Mouse (Mus musculus) neural tube, embryonic 15.5 days (tissue): Measurements from ENCODE around the gene Rpl37a. TPM values are rescaled to one million over a fixed set of nuclear protein-coding genes. Genes with fewer than 3 reads are reported as not detected.

Experiments
- ATAC-seq: fragments of 200-750 bp; cut with Nextera tagmentation; 2 replicates; pipeline ENCODE4 v1.8.0; 2017; ENCODE audit warnings: mild to moderate bottlenecking, moderate TSS enrichment, moderate library complexity; ENCODE audit not compliant: low FRiP score
- H3K27ac ChIP-seq: fragments of 300-500 bp; sonication (generic); replicated peaks from 2 replicates; pipeline ENCODE4 v1.5.1; 2015; ENCODE audit warnings: mild to moderate bottlenecking, inconsistent platforms
- H3K27me3 ChIP-seq: fragments of 300-500 bp; sonication (generic); replicated peaks from 2 replicates; pipeline ENCODE4 v1.6.1; 2015; ENCODE audit warnings: inconsistent platforms
- H3K36me3 ChIP-seq: fragments of 300-500 bp; sonication (generic); 2 replicates; pipeline ENCODE4 v1.6.1; 2015; ENCODE audit warnings: inconsistent platforms
- H3K4me1 ChIP-seq: fragments of 300-500 bp; sonication (generic); 2 replicates; pipeline ENCODE4 v1.6.1; 2015; ENCODE audit warnings: inconsistent platforms
- H3K4me2 ChIP-seq: fragments of 300-500 bp; sonication (generic); 2 replicates; pipeline ENCODE4 v1.6.1; 2015; ENCODE audit warnings: inconsistent platforms, mild to moderate bottlenecking, moderate library complexity
- H3K4me3 ChIP-seq: fragments of 300-500 bp; sonication (generic); replicated peaks from 2 replicates; pipeline ENCODE4 v1.5.1; 2015; ENCODE audit warnings: mild to moderate bottlenecking, inconsistent platforms
- H3K9ac ChIP-seq: fragments of 300-500 bp; sonication (generic); replicated peaks from 2 replicates; pipeline ENCODE4 v1.6.1; 2015; ENCODE audit warnings: mild to moderate bottlenecking, inconsistent platforms
- H3K9me3 ChIP-seq: fragments of 300-500 bp; sonication (generic); replicated peaks from 2 replicates; pipeline ENCODE4 v1.6.1; 2016; ENCODE audit warnings: inconsistent platforms
- WGBS: fragments of 180-500 bp; shearing (Covaris S2); methylation state at CpG from one replicate; pipeline ENCODE4 v1.1.7; 2015; ENCODE audit warnings: mixed read lengths; 5-methylcytosine and 5-hydroxymethylcytosine counted together
- polyA plus RNA-seq: library from polyadenylated mRNA; unstranded; fragments of >200 nt; fragmentation: Nextera tagmentation; extraction: Ambion mirVana; gene quantifications from 2 replicates; pipeline ENCODE4 v1.2.1, GENCODE M21; 2015

Gene Rpl37a
- polyA plus RNA-seq, 1 experiment from 2014 or later, result 1,001 TPM

GRCm38 (mm10) chr1:72738946-72739680, 28.0 kb downstream of the Rpl37a start:
- Histone ChIP-seq H3K4me1 (peaks cover 19% of the 10 kb centered on the region), H3K27me3 (no peaks in the 10 kb centered on the region), H3K27ac (peak overlapping the region; percentile 69), H3K36me3 (no peaks in the 10 kb centered on the region), H3K4me3 (no peak overlapping the region), H3K4me2 (no peak overlapping the region), H3K9me3 (no peaks in the 10 kb centered on the region), H3K9ac (no peak overlapping the region)
- peak; percentile 61; the same call in 1 of the 2 replicates for ATAC-seq
- WGBS, result 68% methylated on average over 15 of the region's 15 CpGs

- H3K4me1 ChIP-seq, result peaks cover 19% of the 10 kb centered on the region
- peak; percentile 81 for ATAC-seq
- H3K9ac ChIP-seq, result no peak overlapping the region
These were observed 28.6 kb downstream of the Rpl37a start for GRCm38 (mm10) chr1:72739681-72740063.

GRCm38 (mm10) chr1:72741406-72741805, 30.3 kb downstream of the Rpl37a start:
- H3K27me3 ChIP-seq, result no peaks in the 10 kb centered on the region
- no peak overlapping the region for H3K4me2 ChIP-seq
- no peak overlapping the region for H3K27ac ChIP-seq
- no peak for ATAC-seq
- no peaks in the 10 kb centered on the region for H3K36me3 ChIP-seq
- peaks cover 16% of the 10 kb centered on the region for H3K4me1 ChIP-seq
- H3K4me3 ChIP-seq, result no peak overlapping the region
- no peaks in the 10 kb centered on the region for H3K9me3 ChIP-seq
- H3K9ac ChIP-seq, result no peak overlapping the region
- 87% methylated on average over 5 of the region's 5 CpGs for WGBS

More at GRCm38 (mm10) chr1:72739681-72740063, 28.6 kb downstream of the Rpl37a start:
- peak overlapping the region; percentile 69 for H3K27ac ChIP-seq
- 47% methylated on average over 10 of the region's 10 CpGs for WGBS
- no peak overlapping the region for H3K4me3 ChIP-seq
- H3K4me2 ChIP-seq, result no peak overlapping the region
- no peaks in the 10 kb centered on the region for H3K36me3 ChIP-seq
- no peaks in the 10 kb centered on the region for H3K27me3 ChIP-seq
- H3K9me3 ChIP-seq, result no peaks in the 10 kb centered on the region

GRCm38 (mm10) chr1:72744816-72745506, 33.9 kb downstream of the Rpl37a start:
- Histone ChIP-seq H3K9me3 (no peaks in the 10 kb centered on the region), H3K4me2 (no peak overlapping the region), H3K27me3 (no peaks in the 10 kb centered on the region), H3K27ac (no peak overlapping the region), H3K4me3 (no peak overlapping the region), H3K36me3 (no peaks in the 10 kb centered on the region), H3K9ac (no peak overlapping the region), H3K4me1 (no peaks in the 10 kb centered on the region)
- WGBS, result 91% methylated on average over 8 of the region's 8 CpGs
- ATAC-seq, result no peak

GRCm38 (mm10) chr1:72746382-72746781, 35.3 kb downstream of the Rpl37a start:
- H3K4me1 ChIP-seq, result no peaks in the 10 kb centered on the region
- no peak overlapping the region for H3K27ac ChIP-seq
- H3K9me3 ChIP-seq, result no peaks in the 10 kb centered on the region
- no peak overlapping the region for H3K9ac ChIP-seq
- ATAC-seq, result no peak
- no peak overlapping the region for H3K4me3 ChIP-seq
- H3K4me2 ChIP-seq, result no peak overlapping the region
- no peaks in the 10 kb centered on the region for H3K36me3 ChIP-seq
- no peaks in the 10 kb centered on the region for H3K27me3 ChIP-seq
- 75% methylated on average over 7 of the region's 7 CpGs for WGBS

GRCm38 (mm10) chr1:72751371-72751781, 40.3 kb downstream of the Rpl37a start:
- Histone ChIP-seq H3K9me3 (no peaks in the 10 kb centered on the region), H3K27ac (no peak overlapping the region), H3K4me1 (no peaks in the 10 kb centered on the region), H3K4me2 (no peak overlapping the region), H3K9ac (no peak overlapping the region), H3K36me3 (no peaks in the 10 kb centered on the region), H3K27me3 (no peaks in the 10 kb centered on the region), H3K4me3 (no peak overlapping the region)
- peak; percentile 45; the same call in 1 of the 2 replicates for ATAC-seq
- 77% methylated on average over 7 of the region's 7 CpGs for WGBS

GRCm38 (mm10) chr1:72753211-72753610, 42.1 kb downstream of the Rpl37a start:
- Histone ChIP-seq H3K9me3 (no peaks in the 10 kb centered on the region), H3K9ac (no peak overlapping the region), H3K27me3 (no peaks in the 10 kb centered on the region), H3K27ac (no peak overlapping the region), H3K4me3 (no peak overlapping the region), H3K4me2 (no peak overlapping the region), H3K36me3 (no peaks in the 10 kb centered on the region), H3K4me1 (no peaks in the 10 kb centered on the region)
- WGBS, result 88% methylated on average over 6 of the region's 6 CpGs
- ATAC-seq, result no peak

GRCm38 (mm10) chr1:72755227-72755626, 44.1 kb downstream of the Rpl37a start:
- Histone ChIP-seq H3K9me3 (no peaks in the 10 kb centered on the region), H3K4me2 (no peak overlapping the region), H3K4me3 (no peak overlapping the region), H3K4me1 (no peaks in the 10 kb centered on the region), H3K27me3 (no peaks in the 10 kb centered on the region), H3K27ac (no peak overlapping the region), H3K9ac (no peak overlapping the region), H3K36me3 (no peaks in the 10 kb centered on the region)
- WGBS, result 59% methylated on average over 8 of the region's 8 CpGs
- ATAC-seq, result no peak

- no peak for ATAC-seq
- H3K27ac ChIP-seq, result no peak overlapping the region
- no peaks in the 10 kb centered on the region for H3K36me3 ChIP-seq
- no peaks in the 10 kb centered on the region for H3K9me3 ChIP-seq
- H3K27me3 ChIP-seq, result no peaks in the 10 kb centered on the region
- no peak overlapping the region for H3K4me2 ChIP-seq
- H3K4me3 ChIP-seq, result no peak overlapping the region
- 65% methylated on average over 2 of the region's 2 CpGs for WGBS
- no peaks in the 10 kb centered on the region for H3K4me1 ChIP-seq
- no peak overlapping the region for H3K9ac ChIP-seq
These were observed 44.7 kb downstream of the Rpl37a start for GRCm38 (mm10) chr1:72755801-72756200.

- 88% methylated on average over 6 of the region's 6 CpGs for WGBS
- H3K9me3 ChIP-seq, result no peaks in the 10 kb centered on the region
- no peak overlapping the region for H3K4me2 ChIP-seq
- no peaks in the 10 kb centered on the region for H3K27me3 ChIP-seq
- no peak overlapping the region for H3K9ac ChIP-seq
- H3K27ac ChIP-seq, result no peak overlapping the region
- H3K36me3 ChIP-seq, result no peaks in the 10 kb centered on the region
- H3K4me1 ChIP-seq, result no peaks in the 10 kb centered on the region
- no peak overlapping the region for H3K4me3 ChIP-seq
- no peak for ATAC-seq
These were observed 48.7 kb downstream of the Rpl37a start for GRCm38 (mm10) chr1:72759758-72760157.
